Mouse (Mus musculus) small intestine, adult 2 months (tissue): ENCODE measurements around the gene Cavin3. TPM values are rescaled to one million over a fixed set of nuclear protein-coding genes. Genes with fewer than 3 reads are reported as not detected.

ENCODE experiments used
- H3K27ac ChIP-seq: fragments of 200-500 bp; 2 replicates; pipeline ENCODE4 v1.5.1; 2012; ENCODE audit warnings: low read depth, low read length, control low read depth, inconsistent platforms; ENCODE audit not compliant: insufficient read depth
- H3K27me3 ChIP-seq: fragments of 200-500 bp; 2 replicates; pipeline ENCODE4 v1.6.1; 2012; ENCODE audit warnings: mild to moderate bottlenecking, moderate library complexity, low read length, inconsistent platforms; ENCODE audit not compliant: control insufficient read depth, insufficient read depth
- H3K36me3 ChIP-seq: fragments of 200-500 bp; 2 replicates; pipeline ENCODE4 v1.6.1; 2012; ENCODE audit warnings: mild to moderate bottlenecking, low read length, control low read depth, inconsistent platforms; ENCODE audit not compliant: control insufficient read depth, insufficient read depth
- H3K4me1 ChIP-seq: fragments of 200-500 bp; 2 replicates; pipeline ENCODE4 v1.6.1; 2012; ENCODE audit warnings: low read length, inconsistent platforms, mixed read lengths; ENCODE audit not compliant: control insufficient read depth, insufficient read depth, insufficient read length
- H3K4me3 ChIP-seq: fragments of 200-500 bp; 2 replicates; pipeline ENCODE4 v1.5.1; 2012; ENCODE audit warnings: low read depth, mild to moderate bottlenecking, control low read depth, inconsistent platforms, low read length, moderate library complexity
- CTCF ChIP-seq: fragments of 200-500 bp; IDR thresholded peaks from 2 replicates; pipeline ENCODE4 v1.5.1; 2012; ENCODE audit warnings: low read depth, mild to moderate bottlenecking, control low read depth, inconsistent platforms, low read length, moderate library complexity, mixed read lengths; ENCODE audit not compliant: insufficient replicate concordance, insufficient read length; ENCODE audit errors: extremely low read depth
- POLR2A ChIP-seq: fragments of 200-500 bp; IDR thresholded peaks from 2 replicates; pipeline ENCODE4 v1.6.1; 2012; ENCODE audit warnings: low read depth, mild to moderate bottlenecking, control low read depth, inconsistent platforms, low read length, moderate library complexity
- WGBS: fragments of 180-500 bp; shearing (Covaris S2); methylation state at CpG from one replicate; pipeline ENCODE4 v1.1.7; 2018; 5-methylcytosine and 5-hydroxymethylcytosine counted together
- polyA plus RNA-seq: library from polyadenylated mRNA; depleted of rRNA; stranded (reverse); fragments of >200 nt; gene quantifications from 2 replicates; pipeline ENCODE4 v1.2.3, GENCODE M21; 2012; rRNA removed

The Cavin3 gene
- polyA plus RNA-seq, 1 experiment = 37.1 TPM

- Histone ChIP-seq H3K4me3 (no peak overlapping the region), H3K27ac (no peak overlapping the region), H3K27me3 (no peaks in the 10 kb centered on the region), H3K36me3 (no peaks in the 10 kb centered on the region), H3K4me1 (no peaks in the 10 kb centered on the region)
- TF ChIP-seq POLR2A (no peak), CTCF (no peak)
- WGBS = 84% methylated on average over 17 of the region's 17 CpGs
Observed at GRCm38 (mm10) chr7:105433859-105434258, 48.2 kb downstream of the Cavin3 start.

GRCm38 (mm10) chr7:105432058-105432457 lies 50.0 kb downstream of the Cavin3 start:
- H3K27me3 ChIP-seq = no peaks in the 10 kb centered on the region
- H3K4me1 ChIP-seq = no peaks in the 10 kb centered on the region
- H3K4me3 ChIP-seq = no peak overlapping the region
- TF ChIP-seq POLR2A (no peak), CTCF (no peak)
- H3K27ac ChIP-seq = no peak overlapping the region
- WGBS = 46% methylated on average over 1 of the region's 1 CpGs
- H3K36me3 ChIP-seq = no peaks in the 10 kb centered on the region

Other genes with a start within 250 kb of the Cavin3 start
- not detected in 2 replicates for gene Olfr688, start 194.2 kb downstream of the Cavin3 start, polyA plus RNA-seq
- not detected in 2 replicates for gene Olfr689, start 171.1 kb downstream of the Cavin3 start, polyA plus RNA-seq
- not detected in 2 replicates for gene Olfr690, start 148.2 kb downstream of the Cavin3 start, polyA plus RNA-seq
- not detected in 2 replicates for gene Olfr691, start 140.0 kb downstream of the Cavin3 start, polyA plus RNA-seq
- not detected in 2 replicates for gene Olfr692, start 114.1 kb downstream of the Cavin3 start, polyA plus RNA-seq
- gene Gm5901, start 107.3 kb downstream of the Cavin3 start, polyA plus RNA-seq = not detected in 2 replicates
- gene Fam160a2, start 82.2 kb downstream of the Cavin3 start, polyA plus RNA-seq = 48.0 and 102 TPM in 2 replicates
- 0.10 TPM in 1 of 2 replicates, not detected in the other for gene Cnga4, start 77.7 kb downstream of the Cavin3 start, polyA plus RNA-seq
- gene Cckbr, start 56.6 kb downstream of the Cavin3 start, polyA plus RNA-seq = 0.04 and 0.34 TPM in 2 replicates
- gene Smpd1, start 72.1 kb upstream of the Cavin3 start, polyA plus RNA-seq = 10.2 and 11.7 TPM in 2 replicates
- gene Apbb1, start 99.4 kb upstream of the Cavin3 start, polyA plus RNA-seq = 15.5 and 16.8 TPM in 2 replicates
- 0.22 TPM in 1 of 2 replicates, not detected in the other for gene Hpx, start 117.8 kb upstream of the Cavin3 start, polyA plus RNA-seq
- gene Trim3, start 151.3 kb upstream of the Cavin3 start, polyA plus RNA-seq = 13.3 and 15.5 TPM in 2 replicates
- gene Timm10b, start 157.8 kb upstream of the Cavin3 start, polyA plus RNA-seq = 104 and 142 TPM in 2 replicates
- 29.1 and 43.8 TPM in 2 replicates for gene Arfip2, start 158.1 kb upstream of the Cavin3 start, polyA plus RNA-seq
- 203 and 226 TPM in 2 replicates for gene Gm45799, start 158.3 kb upstream of the Cavin3 start, polyA plus RNA-seq
- 0.37 and 0.56 TPM in 2 replicates for gene Dnhd1, start 168.5 kb upstream of the Cavin3 start, polyA plus RNA-seq